Mouse (Mus musculus): ENCODE data around the gene Ssbp4. TPM values are rescaled to one million over a fixed set of nuclear protein-coding genes. Genes with fewer than 3 reads are reported as not detected.
"Not testable (repeated sequence)": the region's sequence is repeated elsewhere in the genome, so short reads cannot be mapped to it uniquely, and the experiment has no call there.

The Ssbp4 gene
- polyA plus RNA-seq, 1 experiment: 228 TPM

DNA sequence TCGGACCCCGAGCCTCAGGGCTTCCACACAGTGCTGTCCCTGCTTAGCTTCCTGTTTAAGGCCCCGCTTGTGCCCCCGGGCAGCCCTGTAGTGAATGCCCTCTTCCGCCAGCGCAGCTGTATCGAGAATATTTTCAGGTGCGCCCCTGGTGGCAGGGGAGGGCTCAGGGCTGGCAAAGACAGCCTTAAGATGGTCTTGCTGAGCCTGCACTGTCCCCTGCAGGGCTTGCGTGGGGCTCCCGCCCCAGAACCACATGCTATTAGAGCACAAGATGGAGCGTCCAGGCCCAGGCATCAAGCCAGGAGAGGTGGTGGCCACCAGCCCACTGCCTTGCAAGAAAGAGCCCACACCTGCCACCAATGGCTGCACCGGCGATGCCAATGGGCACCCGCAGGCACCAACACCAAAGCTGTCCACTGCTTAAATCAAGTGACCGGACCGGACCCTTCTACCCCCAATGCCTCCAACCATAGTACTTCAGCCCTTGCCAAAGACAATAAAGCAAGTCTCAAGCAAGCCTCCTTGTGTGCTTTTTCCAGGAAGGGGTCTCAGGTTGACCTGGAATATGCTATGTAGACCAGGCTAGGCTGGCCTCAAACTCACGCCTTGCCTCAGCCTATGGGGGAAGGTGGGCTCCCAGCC, 11.8 kb downstream of the Ssbp4 start:
- Histone ChIP-seq H3K4me1 (ENCODE audit: control insufficient read depth, insufficient read depth, low read length) (peaks cover 12% of the 10 kb centered on the region; the same call in 1 of the 2 replicates), H3K4me3 (replicated peaks; ENCODE audit: extremely low read depth, low read depth, low read length) (no peak overlapping the region)
- 91% methylated on average over 17 of the region's 17 CpGs for WGBS
- no peak for TF ChIP-seq POLR2A (IDR thresholded peaks at IDR 0.05; ENCODE audit: borderline replicate concordance, extremely low read depth, low read depth, low read length)
- no peak for TF ChIP-seq CTCF (IDR thresholded peaks at IDR 0.05; ENCODE audit: insufficient read depth, low read length)
- DNase-seq: no peak

GRCm38 (mm10) chr8:70596216-70596615, 12.5 kb downstream of the Ssbp4 start:
- TF ChIP-seq CTCF (IDR thresholded peaks at IDR 0.05; ENCODE audit: insufficient read depth, low read length): no peak
- TF ChIP-seq POLR2A (IDR thresholded peaks at IDR 0.05; ENCODE audit: borderline replicate concordance, extremely low read depth, low read depth, low read length): no peak
- 94% methylated on average over 18 of the region's 18 CpGs for WGBS
- peaks cover 9% of the 10 kb centered on the region; the same call in 1 of the 2 replicates for H3K4me1 ChIP-seq (ENCODE audit: control insufficient read depth, insufficient read depth, low read length)
- no peak for DNase-seq
- no peak overlapping the region for H3K4me3 ChIP-seq (replicated peaks; ENCODE audit: extremely low read depth, low read depth, low read length)

DNA sequence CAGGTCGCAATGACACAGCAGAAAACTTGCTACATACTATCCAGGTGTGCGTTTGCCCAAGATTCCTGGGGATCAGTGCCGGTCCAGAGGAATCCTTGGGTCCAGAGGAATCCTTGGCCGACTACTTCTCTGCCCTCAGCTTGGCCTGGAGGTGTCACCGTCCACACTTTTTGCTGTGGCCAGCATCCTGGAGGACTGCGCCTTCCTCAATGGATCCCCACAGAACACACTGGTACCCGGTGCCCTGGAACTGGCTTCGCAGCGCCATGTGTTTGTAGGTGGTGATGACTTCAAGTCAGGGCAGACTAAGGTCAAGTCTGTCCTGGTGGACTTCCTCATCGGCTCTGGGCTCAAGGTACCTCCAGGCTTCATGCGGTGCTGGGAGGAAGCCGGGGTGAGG, 12.9 kb downstream of the Ssbp4 start:
- TF ChIP-seq POLR2A (IDR thresholded peaks at IDR 0.05; ENCODE audit: borderline replicate concordance, extremely low read depth, low read depth, low read length): no peak
- DNase-seq: no peak
- Histone ChIP-seq H3K4me3 (replicated peaks; ENCODE audit: extremely low read depth, low read depth, low read length) (no peak overlapping the region), H3K4me1 (ENCODE audit: control insufficient read depth, insufficient read depth, low read length) (peaks cover 8% of the 10 kb centered on the region; the same call in 1 of the 2 replicates)
- 90% methylated on average over 12 of the region's 12 CpGs for WGBS

- 14% methylated on average over 82 of the region's 82 CpGs for WGBS
- no peak for DNase-seq
- Histone ChIP-seq H3K4me1 (ENCODE audit: control insufficient read depth, insufficient read depth, low read length) (peaks cover 5% of the 10 kb centered on the region; the same call in 1 of the 2 replicates), H3K4me3 (replicated peaks; ENCODE audit: extremely low read depth, low read depth, low read length) (peak overlapping the region; percentile 61)
- no peak for TF ChIP-seq CTCF (IDR thresholded peaks at IDR 0.05; ENCODE audit: insufficient read depth, low read length)
These were observed 13.8 kb downstream of the Ssbp4 start for GRCm38 (mm10) chr8:70594621-70595564.

- peaks cover 5% of the 10 kb centered on the region; the same call in 1 of the 2 replicates for H3K4me1 ChIP-seq (ENCODE audit: control insufficient read depth, insufficient read depth, low read length)
- peak; percentile 83 for DNase-seq
- under 1% methylated on average over 40 of the region's 40 CpGs for WGBS
These were observed 14.6 kb downstream of the Ssbp4 start, which contains the start of gene Isyna1 for GRCm38 (mm10) chr8:70593961-70594609. Gene Isyna1, plus strand, starts transcription at chr8:70594373.

GRCm38 (mm10) chr8:70593173-70593572, 15.5 kb downstream of the Ssbp4 start:
- Histone ChIP-seq H3K4me3 (replicated peaks; ENCODE audit: extremely low read depth, low read depth, low read length) (no peak overlapping the region), H3K4me1 (ENCODE audit: control insufficient read depth, insufficient read depth, low read length) (peaks cover 5% of the 10 kb centered on the region; the same call in 1 of the 2 replicates)
- 53% methylated on average over 8 of the region's 8 CpGs for WGBS
- TF ChIP-seq POLR2A (IDR thresholded peaks at IDR 0.05; ENCODE audit: borderline replicate concordance, extremely low read depth, low read depth, low read length): peak; percentile 11; the same call in 1 of the 2 replicates
- no peak for TF ChIP-seq CTCF (IDR thresholded peaks at IDR 0.05; ENCODE audit: insufficient read depth, low read length)
- no peak for DNase-seq

More at GRCm38 (mm10) chr8:70593961-70594609, 14.6 kb downstream of the Ssbp4 start, which contains the start of gene Isyna1:
- TF ChIP-seq CTCF (IDR thresholded peaks at IDR 0.05; ENCODE audit: insufficient read depth, low read length) (no peak), POLR2A (IDR thresholded peaks at IDR 0.05; ENCODE audit: borderline replicate concordance, extremely low read depth, low read depth, low read length) (peak; percentile 76; the same call in 1 of the 2 replicates)
- H3K4me3 ChIP-seq (replicated peaks; ENCODE audit: extremely low read depth, low read depth, low read length): peak within 1 kb of the TSS; percentile 61

DNA sequence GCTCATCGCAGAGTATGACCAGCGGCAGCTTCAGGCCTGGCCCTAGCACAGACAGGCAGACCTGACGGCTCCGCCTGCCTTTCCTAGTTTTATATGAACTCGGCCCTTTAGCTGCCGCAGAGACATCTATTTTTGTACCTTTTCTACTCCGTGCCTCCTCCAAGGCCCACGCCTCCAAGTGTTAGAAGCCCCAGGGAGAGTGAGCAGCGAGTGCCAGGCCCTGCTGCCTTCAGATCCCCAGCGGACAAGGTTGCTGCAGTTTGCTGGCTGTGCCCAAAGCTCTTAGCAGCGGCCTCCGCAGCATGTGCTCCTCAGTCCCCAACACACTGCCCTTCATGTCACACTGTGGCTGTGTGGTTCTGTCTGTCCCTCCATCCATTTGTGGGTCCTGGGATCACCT, 17.1 kb downstream of the Ssbp4 start:
- WGBS: 88% methylated on average over 12 of the region's 12 CpGs
- Histone ChIP-seq H3K4me1 (ENCODE audit: control insufficient read depth, insufficient read depth, low read length) (peaks cover 5% of the 10 kb centered on the region; the same call in 1 of the 2 replicates), H3K4me3 (replicated peaks; ENCODE audit: extremely low read depth, low read depth, low read length) (no peak overlapping the region)
- TF ChIP-seq POLR2A (IDR thresholded peaks at IDR 0.05; ENCODE audit: borderline replicate concordance, extremely low read depth, low read depth, low read length): no peak
- no peak for TF ChIP-seq CTCF (IDR thresholded peaks at IDR 0.05; ENCODE audit: insufficient read depth, low read length)
- DNase-seq: no peak

- H3K4me1 ChIP-seq (ENCODE audit: control insufficient read depth, insufficient read depth, low read length); H3K4me3 ChIP-seq (replicated peaks; ENCODE audit: extremely low read depth, low read depth, low read length); DNase-seq: not testable (repeated sequence)
- WGBS: 92% methylated on average over 4 of the region's 4 CpGs
These were observed 20.7 kb downstream of the Ssbp4 start for GRCm38 (mm10) chr8:70587955-70588354.

DNA sequence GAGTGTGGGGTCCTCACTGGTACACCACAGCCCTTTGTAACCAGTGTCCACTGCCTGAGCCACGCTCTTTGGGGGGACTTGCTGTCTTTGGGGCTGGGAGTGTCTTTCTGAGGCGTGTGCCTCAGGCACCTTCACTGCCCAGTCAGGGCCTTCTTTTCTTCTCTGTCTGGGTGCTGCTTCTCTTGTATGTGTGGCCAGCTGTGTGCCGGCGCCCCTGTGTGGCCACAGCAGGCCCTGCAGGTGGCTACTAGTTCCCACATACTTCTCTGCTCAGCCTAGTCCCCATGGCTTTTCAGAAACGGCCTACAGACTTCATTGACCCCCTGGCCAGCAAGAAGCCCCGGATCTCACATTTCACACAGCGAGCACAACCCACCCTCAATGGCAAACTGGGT, 23.4 kb downstream of the Ssbp4 start:
- H3K4me1 ChIP-seq (ENCODE audit: control insufficient read depth, insufficient read depth, low read length): 0 out of 2 replicates have a peak, but pooled peaks cover 2% of the 10 kb centered on the region
- DNase-seq: peak; percentile 65
- no peak for TF ChIP-seq POLR2A (IDR thresholded peaks at IDR 0.05; ENCODE audit: borderline replicate concordance, extremely low read depth, low read depth, low read length)
- TF ChIP-seq CTCF (IDR thresholded peaks at IDR 0.05; ENCODE audit: insufficient read depth, low read length): peak; percentile 79
- 43% methylated on average over 7 of the region's 7 CpGs for WGBS
- no peak overlapping the region for H3K4me3 ChIP-seq (replicated peaks; ENCODE audit: extremely low read depth, low read depth, low read length)
